Mouse (Mus musculus): ENCODE data around the gene Rbm15. TPM values are rescaled to one million over a fixed set of nuclear protein-coding genes. Genes with fewer than 3 reads are reported as not detected.

Rbm15 gene
- 48.5 and 53.8 TPM in 2 replicates for total RNA-seq (2012; rRNA removed)

GRCm38 (mm10) chr3:107333381-107334201 is at the start of gene Rbm15:
Gene Rbm15, minus strand, starts transcription at chr3:107333673.
- in situ Hi-C loops (cut with MboI; ENCODE audit: low sequenced_read_pairs in 2 of 2, unreplicated experiment in 2 of 2), result no loop called here
- peak within 1 kb of the TSS; percentile 99 for H3K9ac ChIP-seq (ENCODE audit: insufficient read depth, low read depth, low read length, poor library complexity, severe bottlenecking)
- peaks cover 24% of the 10 kb centered on the region for H3K36me3 ChIP-seq (ENCODE audit: control insufficient read depth, insufficient read depth, low read length, poor library complexity, severe bottlenecking)
- peak within 1 kb of the TSS; percentile 96 for H3K27ac ChIP-seq (ENCODE audit: insufficient read depth, low read depth, low read length, poor library complexity, severe bottlenecking)
- H3K9me3 ChIP-seq (ENCODE audit: control insufficient read depth, insufficient read depth, low read depth, low read length), result no peaks in the 10 kb centered on the region
- TF ChIP-seq CHD2 (IDR thresholded peaks at IDR 0.05; ENCODE audit: low read depth, low read length) (peak; percentile 98), MAFK (IDR thresholded peaks at IDR 0.05; ENCODE audit: insufficient read depth, low read depth, low read length) (no peak)
- peaks cover 8 to 12% of the 10 kb centered on the region in 2 experiments for H3K4me1 ChIP-seq (ENCODE audit: control insufficient read depth in 2 of 2, insufficient read depth in 2 of 2, low read length in 2 of 2, poor library complexity in 1 of 2)
- peak within 1 kb of the TSS; percentile 98 to 99 for H3K4me3 ChIP-seq (ENCODE audit: insufficient read depth in 1 of 2, low read depth in 1 of 2, low read length in 2 of 2, poor library complexity in 1 of 2, severe bottlenecking in 1 of 2)
- peak; percentile 99 for DNase-seq (ENCODE audit: low read depth, low spot score)

- Histone ChIP-seq H3K4me1 (ENCODE audit: control insufficient read depth in 2 of 2, insufficient read depth in 2 of 2, low read length in 2 of 2, poor library complexity in 1 of 2) (peaks cover 0 to 2% of the 10 kb centered on the region in 2 experiments; a peak in 1 of 4 replicates), H3K9me3 (ENCODE audit: control insufficient read depth, insufficient read depth, low read depth, low read length) (no peaks in the 10 kb centered on the region), H3K27ac (ENCODE audit: insufficient read depth, low read depth, low read length, poor library complexity, severe bottlenecking) (no peak overlapping the region), H3K36me3 (ENCODE audit: control insufficient read depth, insufficient read depth, low read length, poor library complexity, severe bottlenecking) (no peaks in the 10 kb centered on the region), H3K4me3 (ENCODE audit: insufficient read depth in 1 of 2, low read depth in 1 of 2, low read length in 2 of 2, poor library complexity in 1 of 2, severe bottlenecking in 1 of 2) (no peak overlapping the region), H3K9ac (ENCODE audit: insufficient read depth, low read depth, low read length, poor library complexity, severe bottlenecking) (0 out of 2 replicates have a peak overlapping the region, but pooled peaks have one; percentile 16)
- in situ Hi-C loops (cut with MboI; ENCODE audit: low sequenced_read_pairs in 2 of 2, unreplicated experiment in 2 of 2), result no loop called here
- TF ChIP-seq CHD2 (IDR thresholded peaks at IDR 0.05; ENCODE audit: low read depth, low read length) (no peak), MAFK (IDR thresholded peaks at IDR 0.05; ENCODE audit: insufficient read depth, low read depth, low read length) (no peak), HCFC1 (IDR thresholded peaks at IDR 0.05; ENCODE audit: borderline replicate concordance, insufficient read depth, low read length) (no peak), ZNF384 (IDR thresholded peaks at IDR 0.05; ENCODE audit: low read depth, low read length) (no peak), ZC3H11A (IDR thresholded peaks at IDR 0.05; ENCODE audit: borderline replicate concordance, low read depth, low read length) (no peak; the same call in 1 of the 2 replicates)
- peak; percentile 86 for DNase-seq (ENCODE audit: low read depth, low spot score)
These were observed 45.9 kb upstream of the Rbm15 start for GRCm38 (mm10) chr3:107379422-107379821.

- DNase-seq (ENCODE audit: low read depth, low spot score), result no peak
- no peak overlapping the region for H3K4me3 ChIP-seq (ENCODE audit: insufficient read depth in 1 of 2, low read depth in 1 of 2, low read length in 2 of 2, poor library complexity in 1 of 2, severe bottlenecking in 1 of 2)
- no peaks in the 10 kb centered on the region for H3K9me3 ChIP-seq (ENCODE audit: control insufficient read depth, insufficient read depth, low read depth, low read length)
- no peak overlapping the region for H3K9ac ChIP-seq (ENCODE audit: insufficient read depth, low read depth, low read length, poor library complexity, severe bottlenecking)
- H3K4me1 ChIP-seq (ENCODE audit: control insufficient read depth in 2 of 2, insufficient read depth in 2 of 2, low read length in 2 of 2, poor library complexity in 1 of 2), result peaks cover 0 to 2% of the 10 kb centered on the region in 2 experiments; a peak in 1 of 4 replicates
- H3K36me3 ChIP-seq (ENCODE audit: control insufficient read depth, insufficient read depth, low read length, poor library complexity, severe bottlenecking), result no peaks in the 10 kb centered on the region
- no peak overlapping the region for H3K27ac ChIP-seq (ENCODE audit: insufficient read depth, low read depth, low read length, poor library complexity, severe bottlenecking)
- in situ Hi-C loops (cut with MboI; ENCODE audit: low sequenced_read_pairs in 2 of 2, unreplicated experiment in 2 of 2), result no loop called here
- TF ChIP-seq ZC3H11A (IDR thresholded peaks at IDR 0.05; ENCODE audit: borderline replicate concordance, low read depth, low read length) (no peak), CHD2 (IDR thresholded peaks at IDR 0.05; ENCODE audit: low read depth, low read length) (no peak), ZNF384 (IDR thresholded peaks at IDR 0.05; ENCODE audit: low read depth, low read length) (no peak), HCFC1 (IDR thresholded peaks at IDR 0.05; ENCODE audit: borderline replicate concordance, insufficient read depth, low read length) (no peak), MAFK (IDR thresholded peaks at IDR 0.05; ENCODE audit: insufficient read depth, low read depth, low read length) (no peak)
These were observed 45.2 kb upstream of the Rbm15 start for GRCm38 (mm10) chr3:107378626-107379025.

- no peaks in the 10 kb centered on the region for H3K36me3 ChIP-seq (ENCODE audit: control insufficient read depth, insufficient read depth, low read length, poor library complexity, severe bottlenecking)
- in situ Hi-C loops (cut with MboI; ENCODE audit: low sequenced_read_pairs in 2 of 2, unreplicated experiment in 2 of 2), result no loop called here
- H3K9ac ChIP-seq (ENCODE audit: insufficient read depth, low read depth, low read length, poor library complexity, severe bottlenecking), result no peak overlapping the region
- no peaks in the 10 kb centered on the region for H3K9me3 ChIP-seq (ENCODE audit: control insufficient read depth, insufficient read depth, low read depth, low read length)
- H3K27ac ChIP-seq (ENCODE audit: insufficient read depth, low read depth, low read length, poor library complexity, severe bottlenecking), result no peak overlapping the region
- H3K4me3 ChIP-seq (ENCODE audit: insufficient read depth in 1 of 2, low read depth in 1 of 2, low read length in 2 of 2, poor library complexity in 1 of 2, severe bottlenecking in 1 of 2), result no peak overlapping the region
- DNase-seq (ENCODE audit: low read depth, low spot score), result no peak
- H3K4me1 ChIP-seq (ENCODE audit: control insufficient read depth in 2 of 2, insufficient read depth in 2 of 2, low read length in 2 of 2, poor library complexity in 1 of 2), result peaks cover 0 to 2% of the 10 kb centered on the region in 2 experiments; a peak in 1 of 4 replicates
- TF ChIP-seq ZNF384 (IDR thresholded peaks at IDR 0.05; ENCODE audit: low read depth, low read length), result no peak
- no peak for TF ChIP-seq ZC3H11A (IDR thresholded peaks at IDR 0.05; ENCODE audit: borderline replicate concordance, low read depth, low read length)
- TF ChIP-seq CHD2 (IDR thresholded peaks at IDR 0.05; ENCODE audit: low read depth, low read length), result no peak
- TF ChIP-seq MAFK (IDR thresholded peaks at IDR 0.05; ENCODE audit: insufficient read depth, low read depth, low read length), result no peak
- TF ChIP-seq HCFC1 (IDR thresholded peaks at IDR 0.05; ENCODE audit: borderline replicate concordance, insufficient read depth, low read length), result no peak
These were observed 41.6 kb upstream of the Rbm15 start for GRCm38 (mm10) chr3:107374948-107375664.
